Mouse (Mus musculus): ENCODE measurements at regions not wholly inside any gene's neighbourhood (a gene's known extent, or its start where the extent isn't known, plus 50 kb on each side); places are given as distances from the start of the nearest gene placed in this dataset.

DNA sequence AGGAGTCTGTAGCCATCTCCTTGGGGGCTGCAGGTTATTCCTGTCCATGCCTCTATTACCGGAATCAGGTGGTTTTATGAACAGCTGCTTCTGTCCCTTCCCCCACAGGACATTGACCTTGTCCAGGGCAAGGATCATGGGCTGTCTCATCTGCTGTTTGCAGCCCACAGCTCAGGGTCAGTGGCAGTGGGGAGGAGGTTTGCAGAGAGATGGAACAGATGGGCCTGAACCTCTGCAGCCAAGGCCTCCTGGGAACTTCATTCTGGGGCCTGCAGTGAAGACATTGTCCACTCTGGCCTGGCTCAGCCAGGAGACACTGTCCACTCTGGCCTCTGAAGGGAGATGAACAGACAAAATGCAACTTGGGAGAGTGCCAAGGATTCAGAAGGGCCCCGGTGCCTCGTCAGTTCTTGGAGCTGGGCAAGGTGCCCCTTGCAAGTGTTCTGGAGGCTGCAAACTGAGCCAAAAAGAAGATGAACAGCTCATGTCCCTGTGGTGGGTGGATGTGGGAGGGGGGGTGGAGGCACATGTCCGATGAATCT is 109.9 kb upstream of the Sdk2 start:
- no peak for DNase-seq (ENCODE audit: low read depth, low spot score)

DNA sequence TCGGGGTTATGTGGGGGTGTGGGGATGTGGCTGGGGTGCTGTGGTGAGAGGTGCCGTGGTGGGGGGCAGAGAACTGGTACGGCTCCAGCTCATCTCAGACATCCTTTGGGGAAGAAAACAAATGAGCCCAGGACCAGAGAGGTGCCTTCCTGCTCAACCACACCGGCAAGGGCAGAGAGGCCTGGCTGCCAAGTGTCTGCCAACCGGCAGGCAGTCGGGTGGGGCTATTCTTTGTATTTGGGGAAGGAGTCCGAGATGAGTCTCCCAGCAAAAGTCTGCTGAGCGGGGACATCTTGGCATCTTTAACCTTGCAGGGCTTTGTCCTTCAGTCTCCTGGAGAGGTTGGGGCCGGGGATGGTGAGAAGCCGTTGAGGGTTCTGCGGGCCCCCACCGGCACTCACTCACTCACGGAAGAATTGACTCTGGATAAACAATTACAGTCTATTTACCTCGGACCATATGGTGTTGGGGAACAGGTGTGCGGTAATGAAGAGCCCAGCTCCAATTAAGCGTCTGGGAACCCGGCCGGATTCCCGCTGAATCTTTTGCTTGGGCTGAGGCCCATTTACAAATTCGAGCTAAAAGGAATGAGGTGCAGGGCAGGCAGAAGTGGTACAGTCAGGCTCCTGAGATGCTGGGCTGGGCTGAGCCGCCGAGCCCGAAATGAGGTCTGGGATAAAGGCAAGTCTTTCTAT is 108.7 kb upstream of the Sdk2 start:
- DNase-seq (ENCODE audit: low read depth, low spot score) = no peak

DNA sequence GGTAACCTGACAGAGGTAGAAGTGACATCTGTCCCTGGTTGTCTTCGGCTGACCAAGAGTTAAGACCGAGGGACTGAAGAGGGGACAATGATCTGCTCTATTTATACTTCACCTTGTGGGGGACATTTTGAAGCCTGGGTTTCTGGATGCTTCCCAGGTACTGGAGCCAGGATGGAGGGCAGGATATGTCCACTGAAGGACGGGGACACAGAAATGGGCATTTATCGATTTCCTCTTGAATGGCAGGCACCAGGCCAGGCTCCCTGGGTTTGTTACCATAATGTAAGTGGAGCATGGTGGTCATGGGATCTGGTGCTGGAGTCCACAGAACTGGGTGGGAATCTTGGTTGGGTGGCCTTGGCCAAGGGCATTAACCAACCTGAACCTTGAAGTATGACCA is 108.0 kb upstream of the Sdk2 start:
- no peak for DNase-seq (ENCODE audit: low read depth, low spot score)

DNA sequence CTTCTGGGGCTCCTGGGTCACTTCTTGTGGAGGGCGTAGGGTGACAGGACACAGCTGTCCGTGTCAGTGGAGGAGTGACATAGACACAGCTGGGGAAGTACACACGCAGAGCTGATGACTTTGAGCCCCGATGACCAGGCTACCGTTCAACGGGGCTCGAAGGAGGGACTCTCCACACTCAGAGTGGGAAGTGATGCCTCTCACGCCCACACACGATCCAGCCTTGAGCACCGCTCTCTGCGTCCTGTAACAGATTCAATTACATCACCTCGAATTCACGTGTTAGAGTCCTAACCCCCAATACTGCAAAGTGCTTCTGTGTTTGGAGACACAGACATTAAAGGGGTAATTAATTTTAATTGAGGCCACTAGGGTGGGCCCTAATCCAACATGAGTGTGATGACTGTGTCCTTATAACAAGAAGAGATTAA is 101.4 kb upstream of the Sdk2 start:
- DNase-seq (ENCODE audit: low read depth, low spot score) = no peak

DNA sequence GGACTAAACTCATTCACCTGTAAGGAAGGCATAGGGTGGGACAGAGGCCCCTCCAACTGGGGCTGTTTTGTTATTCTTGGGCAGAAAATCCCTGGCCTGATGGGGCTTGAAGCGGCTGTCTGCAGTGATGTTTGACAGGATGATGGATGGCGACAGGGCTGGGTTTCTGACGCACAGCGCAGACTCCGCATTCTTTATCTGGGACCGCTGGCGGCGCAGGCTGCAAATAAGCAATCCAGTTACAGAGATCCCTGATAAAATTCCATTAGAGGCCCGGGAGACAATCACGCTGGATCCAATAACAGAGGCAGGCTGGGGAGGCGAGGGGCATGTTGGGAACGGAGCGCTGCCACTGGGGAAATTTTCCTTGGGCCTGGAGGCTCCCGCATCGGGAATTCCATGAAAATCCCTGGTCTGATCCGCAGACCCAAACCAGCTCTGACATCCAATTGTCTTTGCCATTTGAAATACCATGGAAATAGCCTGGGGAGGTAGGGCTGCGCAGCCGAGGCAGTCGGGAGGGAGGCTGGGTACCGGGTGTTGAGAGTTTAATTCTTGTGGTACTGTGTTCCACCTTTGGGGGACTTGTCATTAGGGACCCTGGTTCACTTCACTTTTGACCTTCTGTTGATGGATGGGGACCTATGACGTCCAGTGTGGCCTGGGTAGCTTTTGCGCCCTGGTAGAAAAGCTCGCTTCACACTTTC is 99.0 kb upstream of the Sdk2 start:
- no peak for DNase-seq (ENCODE audit: low read depth, low spot score)

DNA sequence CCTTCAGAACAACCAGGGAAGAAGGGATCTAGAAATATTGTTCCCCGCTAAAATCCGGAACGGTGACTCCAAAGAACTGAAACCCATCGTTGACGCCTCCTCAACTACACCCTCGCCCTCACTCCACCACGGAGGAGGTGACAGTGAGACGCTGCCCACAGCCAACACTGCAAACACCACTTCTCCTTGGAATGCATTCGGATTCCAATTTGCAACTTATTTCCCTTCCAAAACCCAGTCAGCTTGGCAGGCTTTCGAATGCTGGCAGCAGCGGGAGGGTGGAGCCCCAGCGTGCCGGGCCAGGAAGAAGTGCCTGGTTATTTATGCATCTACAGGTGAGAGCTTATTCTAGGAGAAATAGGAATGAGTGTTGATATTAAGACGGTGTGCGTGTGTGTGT is 85.9 kb upstream of the Sdk2 start:
- no peak for DNase-seq (ENCODE audit: low read depth, low spot score)

DNA sequence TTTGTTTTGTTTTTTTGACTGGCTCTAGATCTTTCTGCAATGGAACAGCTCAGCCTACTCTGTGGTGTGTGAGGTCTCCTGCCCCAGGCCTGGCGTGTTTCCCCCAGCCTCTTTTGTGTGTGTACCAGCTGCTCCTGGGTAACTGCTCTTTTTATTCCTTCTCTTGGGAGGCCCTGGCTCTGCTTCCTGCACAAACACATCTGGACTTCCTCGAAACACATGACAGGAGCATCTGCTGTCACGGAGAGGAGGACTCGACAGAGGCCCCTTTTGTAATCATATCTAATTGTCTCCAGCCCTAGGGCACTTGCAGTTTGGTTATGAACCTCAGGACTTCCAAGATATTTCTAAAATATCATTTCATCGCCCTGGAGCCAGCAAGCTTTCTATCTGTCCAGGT is 79.5 kb upstream of the Sdk2 start:
- DNase-seq (ENCODE audit: low read depth, low spot score) = no peak

DNA sequence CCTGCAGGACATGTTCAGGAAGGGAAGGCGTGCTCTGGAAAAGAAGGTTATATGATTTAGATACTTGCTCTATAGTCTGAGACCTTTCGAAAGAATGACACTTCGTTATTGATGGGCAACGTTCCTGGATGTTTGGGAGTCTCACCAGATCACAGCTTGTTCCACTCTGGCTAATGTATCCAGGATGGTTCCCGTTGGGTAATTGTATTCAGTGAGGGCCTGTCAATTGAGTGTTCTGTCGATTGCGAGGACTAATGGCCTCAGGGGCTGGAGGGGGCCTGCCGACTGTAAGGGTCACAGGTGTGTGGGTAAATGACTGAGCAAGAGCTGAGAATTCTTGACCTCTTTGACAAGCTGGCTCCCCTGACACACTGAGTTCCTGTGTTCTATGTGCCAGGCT is 62.4 kb upstream of the Sdk2 start:
- DNase-seq (ENCODE audit: low read depth, low spot score) = no peak

DNA sequence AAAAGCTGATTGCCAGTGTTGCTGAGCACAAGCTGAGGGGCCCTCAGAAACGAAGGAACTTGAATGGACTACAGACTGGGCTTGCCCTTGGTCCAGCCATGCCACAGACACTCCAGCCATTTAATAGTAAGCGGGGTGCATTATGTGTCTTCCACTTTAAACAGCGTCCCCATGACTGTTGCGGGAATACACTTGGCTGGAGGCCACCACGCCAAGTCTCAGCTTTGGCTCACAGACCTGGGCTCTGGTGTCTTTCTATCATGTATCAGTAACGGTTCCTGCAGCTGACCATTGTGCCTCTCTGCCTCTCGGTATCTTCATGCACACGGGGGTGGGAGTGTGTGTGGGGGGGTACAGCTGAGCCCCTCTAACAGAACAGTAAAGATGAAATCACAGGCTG is 62.0 kb upstream of the Sdk2 start:
- DNase-seq (ENCODE audit: low read depth, low spot score) = no peak

DNA sequence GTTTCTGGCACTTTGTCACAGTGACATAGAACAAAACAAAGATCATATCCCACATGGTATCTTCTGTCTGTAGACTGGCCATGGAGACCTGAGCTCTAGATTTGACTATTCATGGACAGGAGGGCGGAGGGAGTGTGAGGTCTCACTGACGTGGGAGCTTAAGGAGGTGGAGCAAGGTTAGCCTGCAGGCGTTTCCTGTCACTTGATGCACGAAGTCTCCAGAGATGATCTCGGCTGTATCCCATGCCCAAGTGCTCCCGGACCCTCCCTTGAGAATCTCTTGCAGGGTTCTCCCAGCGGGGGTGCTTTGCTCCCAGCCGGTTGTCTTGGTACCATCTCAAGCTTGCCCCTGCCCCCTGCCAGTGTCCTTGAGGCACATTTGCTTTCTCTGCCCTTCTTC is 60.6 kb upstream of the Sdk2 start:
- no peak for DNase-seq (ENCODE audit: low read depth, low spot score)

DNA sequence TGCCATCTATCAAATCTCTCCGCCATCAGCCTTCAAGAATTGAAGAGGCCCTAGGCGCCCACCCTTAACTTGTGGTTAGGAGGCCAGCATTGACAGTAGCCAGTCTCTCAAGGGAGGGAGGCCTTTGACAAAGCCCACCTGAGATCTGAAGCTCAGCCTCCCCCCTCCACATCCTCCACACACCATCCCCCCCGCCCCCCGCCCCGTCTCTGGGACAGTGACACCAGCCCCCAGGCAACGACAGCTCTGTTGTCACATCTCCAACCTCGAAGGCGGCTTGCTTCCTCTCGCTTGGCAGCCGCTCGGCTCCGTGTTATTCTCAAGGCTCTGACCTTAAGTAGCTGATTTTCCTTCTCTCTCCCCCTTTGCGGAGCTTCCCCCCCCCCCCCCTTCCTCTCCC is 55.3 kb upstream of the Sdk2 start:
- DNase-seq (ENCODE audit: low read depth, low spot score) = no peak

DNA sequence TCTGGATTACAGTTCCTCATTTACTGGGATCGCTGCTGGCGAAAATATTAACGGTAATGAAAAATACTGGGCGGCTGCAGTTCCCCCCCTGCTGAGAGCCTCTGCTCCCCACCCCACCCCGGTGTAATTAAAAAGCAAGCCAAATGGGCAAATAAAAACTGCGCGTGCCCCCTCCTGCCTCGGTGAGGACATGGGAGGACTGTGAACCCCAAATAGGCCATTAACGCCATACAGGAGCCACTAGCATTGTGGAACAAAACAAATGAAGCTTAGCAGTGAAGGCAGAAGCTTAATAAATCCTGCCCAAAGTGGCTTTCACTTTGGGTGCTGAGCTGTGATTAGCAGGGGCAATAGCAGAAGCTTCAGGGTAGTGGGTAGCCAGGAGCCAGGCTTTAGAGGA is 52.3 kb upstream of the Sdk2 start:
- DNase-seq (ENCODE audit: low read depth, low spot score) = no peak

All from skeletal muscle tissue, adult 2 months (tissue).